Mouse (Mus musculus) c-Kit-positive CD71-positive TER-119-positive erythroid progenitor cells, embryonic 14.5 days (primary cell): Measurements from ENCODE around the gene Gdpd4.

Experiments used
- DNase-seq: peaks from one replicate; pipeline ENCODE4 v3.0.0-alpha.2; 2013; ENCODE audit warnings: low spot score

Gene Gdpd4

DNA sequence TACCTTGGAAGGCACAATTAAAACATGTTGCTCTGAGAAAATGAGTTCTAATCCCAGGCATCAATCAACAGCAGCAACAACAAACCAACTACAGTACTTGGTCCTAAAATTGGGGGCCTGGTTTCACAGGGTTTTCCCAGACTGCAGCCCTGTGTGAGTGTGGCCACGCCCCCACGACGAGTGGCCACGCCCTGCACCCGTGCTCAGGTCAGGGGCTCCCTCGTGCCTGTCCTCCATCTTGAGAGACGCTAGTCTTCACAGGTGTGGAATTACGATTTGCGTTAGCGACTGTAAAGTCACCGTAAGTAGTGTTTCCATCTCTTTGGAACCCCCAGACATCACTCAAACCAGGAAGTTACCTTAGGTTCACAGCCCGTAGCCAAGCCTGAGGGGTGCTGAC lies at the start of gene Gdpd4:
Gdpd4 (plus strand) TSS at position 214 of the 400 bp plus-strand sequence.
- DNase-seq, result no peak

DNA sequence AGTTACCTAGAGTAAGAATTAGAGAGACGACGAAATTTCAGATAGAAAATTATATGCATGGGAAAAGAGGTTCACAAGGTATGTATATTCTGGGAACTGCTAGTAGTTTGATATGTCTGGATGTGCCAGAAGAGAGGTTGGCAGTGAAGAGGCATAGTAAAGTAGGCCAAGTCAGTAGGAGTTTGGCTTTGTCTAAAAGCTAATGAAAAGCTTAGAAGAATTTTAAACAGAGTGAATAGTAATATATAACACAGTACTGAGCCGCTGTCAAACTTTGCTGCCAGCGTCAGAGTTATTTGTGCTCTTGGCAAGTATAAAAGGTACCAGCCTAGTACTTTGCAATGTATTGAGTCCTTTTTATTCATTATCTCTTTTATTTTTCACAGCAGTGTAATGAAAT lies 47.4 kb upstream of the Gdpd4 start:
- DNase-seq, result no peak

DNA sequence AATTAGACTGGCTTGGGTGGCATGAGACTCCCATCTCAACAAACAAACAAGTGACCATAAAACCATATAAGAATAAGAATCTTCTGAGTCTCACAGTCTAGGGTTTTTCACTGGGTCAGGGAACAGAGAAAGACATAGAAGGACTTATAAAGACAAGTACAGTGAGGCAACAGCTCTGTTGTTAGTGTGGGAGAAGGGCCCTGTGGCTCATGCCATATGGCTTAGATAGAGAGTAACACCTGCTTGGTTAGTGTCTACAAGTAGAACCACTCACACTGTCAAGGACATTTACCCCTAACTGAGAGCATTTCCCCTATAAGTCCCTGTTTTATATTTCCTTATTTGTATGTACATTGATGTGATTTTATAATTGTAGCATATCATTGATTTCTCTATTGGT lies 46.4 kb upstream of the Gdpd4 start:
- no peak for DNase-seq

DNA sequence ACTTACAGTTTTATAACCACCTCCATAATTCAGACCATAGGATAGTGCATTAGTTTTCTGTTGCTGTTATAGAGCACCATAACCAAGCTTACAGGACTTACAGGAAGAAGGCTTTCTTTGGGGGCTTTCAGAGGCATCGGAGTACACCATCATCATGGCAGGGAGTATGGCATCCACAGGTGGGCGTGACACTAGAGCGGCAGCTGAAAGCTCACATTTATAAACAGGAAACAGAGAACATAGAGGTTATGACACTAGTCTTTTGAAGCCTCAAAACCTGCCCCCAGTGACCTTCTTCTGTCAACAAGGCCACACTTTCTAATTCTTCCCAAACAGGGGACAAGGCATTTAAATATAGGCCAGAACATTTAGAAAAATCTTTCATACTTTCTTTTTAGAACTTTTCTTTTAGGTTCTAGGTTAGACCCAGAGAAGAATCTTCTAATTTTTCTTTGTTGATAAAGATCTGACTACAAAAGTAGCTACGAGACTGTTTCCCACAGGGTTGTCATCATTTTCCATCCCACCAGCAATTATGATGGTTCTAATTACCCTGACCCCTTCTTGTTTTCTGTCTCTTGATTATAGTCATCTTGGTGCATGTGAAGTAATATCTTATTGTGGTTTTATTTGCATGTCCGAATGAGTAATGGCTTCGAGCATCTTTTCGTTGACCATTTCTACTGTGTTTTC lies 41.8 kb upstream of the Gdpd4 start:
- no peak for DNase-seq

DNA sequence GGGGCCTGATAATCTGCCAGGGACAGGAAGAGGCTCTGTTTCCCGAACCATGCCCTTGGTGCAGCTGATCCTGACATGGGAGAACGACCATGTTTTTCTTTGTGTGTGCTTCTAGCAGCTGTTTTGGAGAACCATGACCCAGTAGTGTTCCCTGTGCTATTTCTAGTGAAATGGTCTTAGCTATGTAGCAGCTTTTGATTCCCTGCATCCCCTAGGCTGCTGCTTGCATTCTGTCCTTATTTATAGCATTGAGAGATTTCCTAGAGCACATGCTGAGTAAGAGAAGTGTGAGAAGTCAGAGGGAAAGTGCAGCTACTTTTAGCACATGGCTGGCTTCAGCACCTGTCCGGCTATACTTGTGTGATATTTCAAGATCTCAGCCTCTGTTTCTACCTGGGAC lies 8.1 kb upstream of the Gdpd4 start:
- no peak for DNase-seq

DNA sequence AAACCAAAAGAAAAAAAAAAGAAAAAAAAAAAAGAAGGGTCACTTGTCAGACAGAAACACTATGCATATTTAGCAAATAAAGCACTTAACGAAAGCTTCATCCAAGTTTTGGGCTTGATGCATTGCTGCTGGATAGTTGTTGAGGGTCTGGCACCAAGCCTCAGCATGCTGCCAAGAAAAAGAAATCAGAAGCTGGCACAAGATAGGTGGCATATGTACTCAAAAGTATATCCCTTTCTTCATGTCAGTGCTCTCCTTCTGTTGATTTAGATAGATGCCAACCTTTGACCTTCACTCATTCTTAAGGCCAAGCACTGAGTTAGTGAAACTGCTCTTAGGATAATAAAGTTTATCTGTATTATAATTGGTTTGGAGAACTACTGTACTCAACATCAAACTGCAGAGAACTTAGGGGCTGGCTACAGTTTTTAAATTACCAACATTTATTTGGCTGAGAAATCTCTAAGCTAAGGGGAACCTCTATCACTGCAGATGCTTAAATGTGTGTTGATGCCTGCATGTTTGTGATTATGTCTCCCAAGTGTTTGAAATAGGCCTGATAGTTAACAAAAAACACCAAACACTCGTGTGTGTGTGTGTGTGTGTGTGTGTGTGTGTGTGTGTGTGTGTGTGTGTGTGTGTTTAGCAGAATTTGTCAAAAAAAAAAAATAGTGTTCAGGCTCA lies 4.8 kb upstream of the Gdpd4 start:
- DNase-seq, result no peak

DNA sequence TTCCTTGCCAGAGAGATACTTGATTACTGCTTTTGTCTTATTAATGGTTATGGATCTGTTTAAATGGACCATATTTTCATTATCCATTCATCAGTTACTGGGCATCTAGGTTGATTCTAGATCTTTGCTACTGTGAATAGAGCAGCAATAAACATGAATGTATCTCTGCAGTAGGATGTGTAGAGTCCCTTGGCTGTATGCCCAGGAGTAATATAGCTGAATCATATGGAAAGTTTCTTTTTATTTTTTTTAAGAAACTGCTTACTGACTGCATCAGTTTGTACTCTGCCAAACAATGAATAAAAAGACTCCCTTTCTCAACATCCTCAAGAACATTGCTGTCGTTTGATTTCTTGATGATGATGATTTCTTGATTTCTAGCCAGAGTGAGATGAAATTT lies 6.1 kb downstream of the Gdpd4 start:
- no peak for DNase-seq

DNA sequence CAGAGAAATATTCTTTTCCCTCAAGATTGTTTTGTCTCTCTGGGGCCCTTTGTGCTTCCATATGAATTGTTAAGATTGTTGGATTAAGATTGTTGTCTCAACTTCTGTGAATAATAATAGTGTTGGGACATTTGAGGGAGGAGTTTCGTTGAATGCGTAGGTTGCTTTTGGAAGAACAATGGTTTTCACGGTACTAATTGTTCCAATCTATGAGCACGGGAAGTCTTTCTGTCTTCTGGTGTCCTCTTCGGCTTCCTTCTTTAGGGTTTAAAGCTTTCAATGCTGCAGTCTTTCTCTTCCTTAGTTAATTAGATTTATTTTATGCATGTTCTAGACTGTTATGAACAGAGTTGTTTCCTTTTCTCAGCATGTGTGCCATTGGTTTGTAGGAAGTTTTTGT lies 7.2 kb downstream of the Gdpd4 start:
- no peak for DNase-seq

DNA sequence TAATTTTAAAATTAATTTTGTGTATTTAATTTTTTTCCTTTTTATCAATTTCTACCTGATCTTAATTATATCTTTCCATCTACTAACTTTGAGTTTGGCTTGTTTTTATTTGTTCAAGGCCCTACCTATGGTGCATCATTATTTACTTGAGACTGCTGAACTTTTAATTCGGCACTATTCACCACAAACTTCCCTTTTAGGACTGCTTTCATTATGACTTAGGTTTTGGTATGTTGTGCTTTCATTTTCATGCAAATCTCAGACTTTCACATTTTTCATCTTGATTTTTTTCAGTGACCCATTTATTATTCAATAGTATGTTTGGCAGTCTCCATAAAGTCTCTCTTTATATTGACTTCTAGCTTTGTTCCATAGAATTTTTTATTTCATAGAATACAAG lies 24.7 kb downstream of the Gdpd4 start:
- no peak for DNase-seq

DNA sequence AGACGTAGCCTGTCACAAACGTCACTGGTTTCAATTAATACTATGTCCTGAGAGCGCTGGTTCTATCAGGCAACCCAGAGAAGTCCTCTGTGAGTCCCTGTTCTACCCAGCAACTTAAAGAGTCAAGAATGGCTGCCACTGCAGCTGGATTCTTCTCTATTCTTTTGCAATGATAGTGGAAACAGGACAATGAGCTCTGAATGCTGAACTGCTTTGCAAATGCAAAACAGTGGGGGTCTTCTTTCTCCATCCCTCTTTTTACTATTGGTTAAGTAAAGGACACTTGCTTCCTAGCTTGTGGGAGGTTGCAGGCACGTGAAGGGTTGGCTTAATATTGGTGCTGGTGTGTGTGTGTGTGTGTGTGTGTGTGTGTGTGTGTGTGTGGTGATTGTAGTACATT lies 52.7 kb downstream of the Gdpd4 start:
- no peak for DNase-seq

DNA sequence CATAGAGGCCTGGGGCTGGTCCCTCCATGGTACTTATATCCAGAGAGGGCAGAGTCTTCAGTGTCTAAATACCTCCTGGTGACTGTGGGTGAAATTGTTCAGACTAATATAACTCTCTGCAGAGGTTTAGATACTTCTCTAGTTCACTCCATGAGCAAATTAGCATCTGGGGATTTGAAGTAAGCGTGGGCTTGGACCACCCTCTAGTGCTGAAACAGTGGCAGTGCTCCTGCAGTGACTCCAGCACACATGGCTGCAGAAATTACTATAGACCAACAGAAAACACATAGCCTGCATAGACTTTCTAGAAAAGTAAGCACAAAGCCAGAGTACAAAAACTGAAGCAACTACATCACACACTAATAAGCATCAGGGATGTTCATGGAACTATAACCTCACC lies 57.7 kb downstream of the Gdpd4 start:
- DNase-seq, result peak; percentile 2

DNA sequence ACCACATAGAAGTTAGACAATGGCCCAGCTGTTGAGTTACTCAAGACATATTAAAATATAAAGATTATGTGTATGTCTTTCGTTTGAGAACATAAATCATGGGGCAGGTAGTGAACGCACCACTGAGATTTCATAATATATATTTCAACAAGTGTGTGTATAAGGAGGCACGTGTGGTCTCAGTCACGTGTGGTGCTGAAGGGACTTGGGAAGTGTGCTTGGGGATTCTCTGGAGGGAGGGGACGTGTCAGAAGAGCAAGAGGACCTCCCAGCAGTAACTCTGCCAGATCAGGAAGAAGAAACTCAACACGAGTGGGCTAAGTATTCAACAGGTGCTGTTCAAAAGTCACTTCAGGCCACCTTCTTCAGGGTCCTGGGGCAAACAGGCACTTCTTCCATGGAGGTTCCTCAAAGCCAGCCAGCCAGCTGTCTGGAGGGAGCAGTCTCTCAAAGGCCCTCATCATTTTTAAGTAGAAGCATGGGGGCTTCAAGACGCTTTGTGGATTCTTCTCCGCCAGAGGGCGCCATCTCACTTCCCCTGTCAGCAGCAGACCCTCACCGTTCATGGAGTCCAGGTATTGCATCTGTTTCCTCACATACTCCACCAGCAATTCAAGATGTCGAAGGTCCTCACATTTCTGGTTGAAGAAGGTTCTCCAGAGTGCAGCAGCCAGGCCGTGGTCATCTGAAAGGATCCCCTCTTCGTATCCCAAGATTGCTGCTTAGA lies 64.5 kb downstream of the Gdpd4 start:
- DNase-seq, result peak; percentile 34

DNA sequence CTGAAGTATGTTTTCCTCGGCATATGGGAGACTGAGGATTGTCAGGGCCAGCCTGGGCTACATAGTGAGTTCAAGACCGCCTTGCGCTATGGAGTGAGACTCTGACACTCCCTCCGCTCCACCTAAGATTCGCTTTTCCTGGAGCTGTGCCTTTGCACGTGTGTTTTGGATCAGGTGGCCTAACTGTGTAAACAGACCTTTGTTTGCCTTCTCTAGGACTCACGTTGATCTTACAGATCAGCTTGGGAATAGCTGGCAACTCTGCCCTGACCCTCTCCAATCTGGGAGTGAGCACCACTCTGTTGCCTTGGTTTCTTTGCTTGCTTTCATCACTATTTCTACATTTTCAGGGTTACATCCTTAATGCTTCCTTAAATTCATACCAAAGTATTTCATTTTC lies 82.9 kb downstream of the Gdpd4 start:
- DNase-seq, result no peak

DNA sequence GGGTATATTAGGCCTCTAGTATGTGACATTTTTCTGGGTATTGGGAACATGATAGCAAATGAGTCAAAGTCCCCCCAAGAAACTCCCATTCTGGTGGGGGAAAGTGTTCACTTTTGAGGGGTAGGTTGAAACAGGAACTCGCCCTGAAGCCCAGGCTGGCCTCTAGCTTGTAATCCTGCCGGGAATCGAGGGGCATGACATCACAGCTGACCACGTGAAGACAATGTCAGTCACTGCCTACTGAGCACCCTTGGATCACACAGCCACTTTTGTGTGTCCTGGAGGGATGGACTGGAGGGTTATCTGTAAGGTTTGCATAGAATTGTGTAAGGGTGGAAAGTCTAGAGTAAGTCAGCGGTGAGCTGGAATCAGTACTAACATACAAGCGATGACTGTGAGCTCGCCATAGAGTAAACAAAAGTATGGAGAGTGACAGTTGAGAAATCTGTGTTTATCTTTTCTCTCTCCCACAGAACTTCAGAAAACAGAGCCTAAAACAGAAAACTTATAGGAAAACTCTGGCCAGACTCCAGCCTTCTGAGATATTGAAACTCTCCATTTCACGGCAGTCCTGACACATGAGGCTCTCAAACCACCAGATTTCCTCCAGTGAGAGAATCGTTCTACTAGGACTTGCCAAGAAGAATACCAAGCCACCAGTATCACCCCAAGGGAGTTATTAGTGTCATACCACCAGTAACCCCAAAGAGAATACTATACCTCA lies 128.5 kb downstream of the Gdpd4 start:
- DNase-seq, result no peak

DNA sequence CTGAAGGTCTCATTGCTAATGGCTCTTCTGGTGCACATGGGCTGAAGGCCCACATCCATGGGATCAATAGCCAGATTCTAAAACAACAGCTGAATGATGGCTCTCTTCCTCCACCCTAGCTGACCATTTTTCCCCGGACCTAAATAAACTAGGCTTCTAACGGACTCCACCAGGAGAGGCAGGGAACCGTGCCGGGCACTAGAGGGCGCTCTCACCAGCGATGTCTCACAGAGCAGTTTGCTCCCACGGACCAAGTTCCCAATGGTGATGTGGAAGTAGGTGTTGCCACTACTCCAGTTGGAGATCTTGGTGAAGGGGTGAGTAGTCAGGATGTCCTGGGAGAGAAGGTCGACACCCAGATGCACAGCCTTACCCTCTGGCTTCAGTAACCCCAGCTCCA lies 132.2 kb downstream of the Gdpd4 start:
- DNase-seq, result no peak

DNA sequence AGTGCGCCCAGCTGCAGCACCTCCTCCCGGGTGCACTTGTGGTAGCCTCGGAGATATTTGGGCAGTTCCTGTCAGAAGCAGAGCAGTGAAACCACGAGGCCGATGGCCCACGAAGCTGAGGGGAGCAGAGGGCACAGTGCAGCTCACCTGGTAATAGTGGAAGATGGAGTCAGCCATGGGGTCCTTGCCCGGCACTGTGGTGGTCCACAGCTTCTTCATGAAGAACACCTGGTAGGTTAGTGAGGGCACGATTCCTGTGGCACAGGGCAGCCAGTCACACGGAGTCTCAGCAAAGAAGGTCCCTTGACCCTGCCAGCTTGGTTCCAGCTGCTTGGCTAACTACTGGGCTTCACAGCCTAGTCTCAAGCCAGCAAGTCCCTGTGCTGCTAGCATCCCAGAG lies 134.7 kb downstream of the Gdpd4 start:
- DNase-seq, result no peak

DNA sequence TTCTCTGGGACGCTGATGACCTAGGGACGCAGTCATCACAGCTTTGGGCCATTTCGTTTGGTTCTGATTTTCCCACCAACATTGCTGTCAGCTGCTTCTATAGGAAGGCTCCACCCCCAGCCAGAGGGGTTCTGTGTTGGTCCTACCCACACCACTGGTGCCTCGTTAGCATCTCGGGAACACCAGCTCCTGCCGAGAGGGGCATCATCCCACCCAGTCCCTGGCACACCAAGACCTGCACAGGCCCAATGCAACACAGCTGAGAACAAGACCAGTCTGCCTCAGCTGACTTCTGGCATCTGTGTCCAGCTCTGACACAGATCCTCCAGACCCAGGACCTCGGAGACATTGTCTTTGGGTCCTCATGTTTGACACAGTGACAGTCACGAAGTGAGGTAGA lies 135.2 kb downstream of the Gdpd4 start:
- DNase-seq, result no peak

DNA sequence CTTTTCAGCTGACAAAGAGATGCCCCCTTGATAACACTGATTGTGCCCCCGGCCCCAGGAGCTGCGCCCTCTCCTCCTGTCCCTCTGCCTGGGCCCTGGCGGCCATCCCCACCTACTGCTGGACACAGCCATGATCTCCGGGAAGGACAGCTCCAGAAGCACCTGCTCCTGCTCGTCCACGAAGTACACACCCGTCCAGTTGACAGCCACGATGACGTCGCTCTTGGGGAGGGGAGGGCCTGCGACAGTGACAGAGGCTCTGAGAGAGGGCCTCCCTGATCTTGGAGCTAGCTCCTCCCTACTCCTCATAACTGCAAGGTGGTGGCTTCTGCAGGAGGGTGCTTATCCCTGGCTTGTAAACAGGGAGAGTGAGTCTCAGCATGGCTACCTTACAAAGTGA lies 146.5 kb downstream of the Gdpd4 start:
- DNase-seq, result no peak

DNA sequence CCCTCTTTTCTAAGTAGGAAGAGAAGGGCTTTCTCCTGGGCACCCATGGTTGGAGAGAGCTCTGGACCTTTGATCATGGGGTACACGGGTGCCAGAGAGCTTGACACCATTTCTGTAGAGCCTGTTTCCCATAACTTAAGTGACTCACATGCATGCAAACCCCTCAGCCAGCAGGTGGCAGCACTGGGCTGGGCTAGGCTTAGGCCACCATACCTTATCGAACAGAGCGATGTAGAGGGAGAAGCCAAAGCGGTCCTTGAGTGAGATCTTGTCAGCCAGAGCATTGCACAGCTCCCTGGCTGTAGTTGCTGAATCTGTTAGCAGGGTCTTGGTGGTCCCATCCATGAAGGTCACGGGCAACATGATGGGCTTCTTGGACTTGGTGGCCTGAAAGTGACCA lies 151.9 kb downstream of the Gdpd4 start:
- DNase-seq, result peak; percentile 76

DNA sequence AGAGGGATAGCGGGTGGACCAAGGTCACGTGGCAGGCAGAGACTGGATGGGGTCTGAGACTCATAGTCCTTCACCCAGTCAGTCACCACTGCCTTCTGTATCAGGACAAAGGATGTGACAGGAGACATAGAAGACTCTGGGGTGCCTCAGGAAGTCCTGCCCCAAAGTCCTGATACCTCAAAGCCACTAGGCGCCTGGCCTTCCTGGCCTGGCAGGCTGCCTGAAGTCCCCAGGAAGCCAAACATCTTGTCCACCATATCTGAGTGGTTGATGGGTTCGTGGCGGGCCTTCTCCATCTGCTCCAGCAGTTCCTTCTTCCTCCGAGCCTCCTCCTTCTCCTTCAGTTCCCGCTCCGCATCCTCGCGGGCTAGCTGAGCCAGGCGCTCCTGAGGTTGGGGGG lies 157.7 kb downstream of the Gdpd4 start:
- DNase-seq, result no peak

DNA sequence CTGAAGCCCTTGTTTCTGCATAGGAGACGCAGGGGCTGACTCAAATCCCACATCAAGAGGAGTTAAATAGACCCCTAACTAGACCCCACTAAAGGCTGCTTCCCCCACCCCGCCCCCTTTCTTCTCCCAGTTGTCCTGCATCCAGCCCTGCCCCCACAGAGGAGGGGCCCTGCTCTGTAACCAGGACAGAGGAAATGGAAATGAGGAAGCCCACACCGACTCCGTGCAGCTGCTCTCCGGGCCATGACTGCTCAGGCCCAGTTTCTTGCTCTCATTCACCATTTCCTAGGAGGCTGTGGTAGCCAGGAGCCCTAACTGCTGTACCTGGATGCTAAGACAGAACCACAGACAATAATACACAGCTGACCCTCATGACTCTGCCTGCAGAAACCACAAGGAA lies 162.6 kb downstream of the Gdpd4 start:
- DNase-seq, result no peak

DNA sequence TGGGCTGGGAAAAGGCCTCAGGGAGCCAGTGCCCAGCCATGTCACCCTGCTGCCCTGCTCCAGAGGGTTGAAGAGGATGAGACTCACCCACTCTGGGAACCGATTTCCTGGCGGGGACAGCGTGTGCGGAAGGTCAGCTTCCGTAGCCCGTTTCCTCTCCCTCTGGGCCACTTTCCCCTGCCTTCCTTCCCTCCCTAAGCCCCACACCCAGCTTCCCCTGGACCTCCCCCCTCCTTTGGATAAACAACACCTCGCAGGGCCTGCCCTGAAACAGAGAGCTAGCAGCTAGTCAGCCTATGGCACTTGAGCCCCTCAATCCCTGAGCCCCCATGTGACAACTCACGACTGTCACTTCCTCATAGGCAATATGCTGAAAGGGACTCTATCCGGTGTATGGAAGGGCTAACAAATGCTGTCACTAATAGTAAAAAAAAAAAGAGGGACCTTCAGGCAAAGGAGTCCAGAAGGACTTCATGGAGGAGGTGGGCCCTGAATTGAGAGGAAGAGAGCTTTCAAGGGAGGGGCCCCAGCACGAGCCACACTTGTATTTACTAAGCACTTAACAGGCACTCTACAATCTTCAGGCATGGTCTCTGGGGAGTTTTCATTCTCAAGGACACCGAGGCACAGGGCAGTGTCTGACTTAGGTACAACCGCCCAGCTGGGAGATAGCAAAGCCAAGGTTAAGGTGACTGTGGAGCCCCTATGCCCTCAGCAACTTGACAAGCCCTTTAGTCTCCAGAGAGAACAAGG lies 165.0 kb downstream of the Gdpd4 start:
- no peak for DNase-seq
